Mouse (Mus musculus) megakaryocyte, embryonic 14.5 days (primary cell): ENCODE results near the gene Snx3. TPM values are rescaled to one million over a fixed set of nuclear protein-coding genes. Genes with fewer than 3 reads are reported as not detected.
A peak's percentile ranks its signal among the peaks of the same experiment; 100 is the strongest.

Experiments used
- H3K27me3 ChIP-seq: replicated peaks from 2 replicates; pipeline ENCODE3; 2012; ENCODE audit warnings: inconsistent platforms
- H3K36me3 ChIP-seq: replicated peaks from 2 replicates; pipeline ENCODE3; 2012; ENCODE audit warnings: low read length, inconsistent platforms, mixed read lengths
- H3K4me1 ChIP-seq: 2 replicates; pipeline ENCODE4 v1.6.1; 2012; ENCODE audit warnings: inconsistent platforms
- H3K4me3 ChIP-seq: replicated peaks from 2 replicates; pipeline ENCODE3; 2012; ENCODE audit warnings: moderate library complexity, mild to moderate bottlenecking, inconsistent platforms
- H3K9me3 ChIP-seq: 2 replicates; pipeline ENCODE4 v1.6.1; 2012; ENCODE audit warnings: inconsistent platforms
- FLI1 ChIP-seq: IDR thresholded peaks from 2 replicates; pipeline ENCODE4 v1.6.1; 2012; ENCODE audit warnings: low read length, inconsistent platforms, mixed read lengths
- GATA1 ChIP-seq: IDR thresholded peaks from 3 replicates; pipeline ENCODE4 v1.6.1; 2012; ENCODE audit warnings: mixed read lengths, low read length, inconsistent platforms, borderline replicate concordance
- polyA plus RNA-seq: library from polyadenylated mRNA; stranded (reverse); fragments of >175 nt; gene quantifications from 2 replicates; pipeline ENCODE4 v1.2.3, GENCODE M21; 2012; ENCODE audit warnings: low replicate concordance; ENCODE audit not compliant: insufficient read depth

The Snx3 gene
- polyA plus RNA-seq, 1 experiment = 278 TPM

DNA sequence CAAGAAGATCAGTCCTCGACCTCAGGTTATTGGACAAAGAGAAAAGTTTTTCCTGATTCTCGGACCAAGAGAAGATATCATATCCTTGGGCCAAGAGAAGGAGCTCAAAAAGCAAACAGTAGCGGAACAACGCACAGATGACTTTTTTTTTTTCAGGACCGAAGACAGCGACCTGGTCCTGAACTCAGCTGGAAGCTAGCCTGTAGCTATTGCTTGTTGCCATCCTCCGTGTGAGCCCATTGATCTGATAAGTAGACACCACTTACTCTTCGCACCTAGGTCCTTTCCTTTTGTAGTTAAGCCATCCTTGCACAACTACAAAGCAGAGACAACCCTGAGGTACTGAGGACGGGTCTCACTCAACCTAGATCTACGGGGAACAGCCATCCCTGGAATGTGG lies 72.8 kb downstream of the Snx3 start:
- H3K9me3 ChIP-seq = peaks cover 19% of the 10 kb centered on the region; the same call in 1 of the 2 replicates
- H3K4me3 ChIP-seq = no peak overlapping the region
- H3K27me3 ChIP-seq = peaks cover 93% of the 10 kb centered on the region
- peaks cover 33% of the 10 kb centered on the region for H3K4me1 ChIP-seq
- H3K36me3 ChIP-seq = no peaks in the 10 kb centered on the region
- TF ChIP-seq FLI1 = no peak
- no peak for TF ChIP-seq GATA1

DNA sequence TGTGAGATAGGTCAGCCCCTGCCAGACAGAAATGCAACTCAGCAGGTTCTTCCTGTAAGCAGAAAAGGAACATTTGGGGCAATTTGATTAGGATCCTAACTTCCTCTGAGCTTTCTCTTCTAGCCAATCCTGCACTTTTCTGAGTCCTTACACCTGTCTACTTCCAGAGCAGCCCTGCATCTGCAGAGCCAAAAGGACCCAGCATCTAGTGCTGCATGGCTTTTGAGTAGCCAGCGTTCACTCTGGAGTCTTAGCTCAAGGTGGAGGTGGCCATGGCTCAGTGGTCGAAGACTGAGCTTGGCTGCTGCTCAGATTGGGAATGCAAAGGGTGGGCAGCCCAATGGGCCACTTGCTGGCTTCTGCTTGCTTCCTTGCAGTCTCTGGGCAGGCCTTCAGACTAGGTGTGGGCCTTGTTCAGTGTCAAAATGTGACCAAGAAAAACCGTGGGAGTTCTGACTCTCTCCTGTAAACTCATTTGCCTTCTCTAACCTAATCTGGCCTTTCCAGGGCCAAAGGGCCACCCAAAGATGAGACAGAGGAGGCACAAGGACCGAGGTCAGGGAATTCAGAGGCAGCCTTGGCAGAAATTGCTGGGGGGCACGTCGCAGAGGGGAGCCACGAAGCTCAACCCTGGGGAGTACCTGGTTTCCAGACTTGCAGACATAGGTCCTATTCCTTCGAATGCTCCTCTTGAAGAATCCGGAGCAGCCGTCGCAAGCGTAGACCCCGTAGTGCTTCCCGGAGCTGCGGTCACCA lies 75.9 kb downstream of the Snx3 start:
- Histone ChIP-seq H3K4me3 (no peak overlapping the region), H3K36me3 (no peaks in the 10 kb centered on the region), H3K4me1 (peaks cover 57% of the 10 kb centered on the region), H3K9me3 (peaks cover 17% of the 10 kb centered on the region; the same call in 1 of the 2 replicates), H3K27me3 (peaks cover 95% of the 10 kb centered on the region)
- no peak for TF ChIP-seq GATA1
- TF ChIP-seq FLI1 = no peak

DNA sequence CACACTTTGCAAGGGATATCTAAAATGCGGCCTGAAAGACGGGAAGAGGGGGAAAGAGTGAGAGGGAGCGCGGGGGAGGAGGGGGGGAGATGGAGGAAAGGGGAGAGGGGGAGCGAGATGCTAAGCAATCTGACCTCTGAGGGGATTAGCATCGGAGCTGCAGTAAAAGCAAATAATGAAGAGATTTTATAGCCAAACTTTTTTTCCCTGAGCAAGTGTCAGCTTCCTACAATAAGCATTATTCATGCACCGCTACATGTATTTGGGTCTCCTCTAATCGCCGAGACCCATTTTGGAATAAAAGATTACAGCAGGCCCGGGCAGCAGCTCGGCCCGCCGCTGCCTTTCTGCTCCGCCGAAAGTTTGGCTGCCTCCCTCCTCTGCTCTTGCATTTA lies 76.4 kb downstream of the Snx3 start:
- Histone ChIP-seq H3K4me3 (no peak overlapping the region), H3K27me3 (peaks cover 95% of the 10 kb centered on the region), H3K9me3 (peaks cover 13% of the 10 kb centered on the region; the same call in 1 of the 2 replicates), H3K4me1 (peaks cover 58% of the 10 kb centered on the region), H3K36me3 (no peaks in the 10 kb centered on the region)
- TF ChIP-seq FLI1 (no peak), GATA1 (no peak)

DNA sequence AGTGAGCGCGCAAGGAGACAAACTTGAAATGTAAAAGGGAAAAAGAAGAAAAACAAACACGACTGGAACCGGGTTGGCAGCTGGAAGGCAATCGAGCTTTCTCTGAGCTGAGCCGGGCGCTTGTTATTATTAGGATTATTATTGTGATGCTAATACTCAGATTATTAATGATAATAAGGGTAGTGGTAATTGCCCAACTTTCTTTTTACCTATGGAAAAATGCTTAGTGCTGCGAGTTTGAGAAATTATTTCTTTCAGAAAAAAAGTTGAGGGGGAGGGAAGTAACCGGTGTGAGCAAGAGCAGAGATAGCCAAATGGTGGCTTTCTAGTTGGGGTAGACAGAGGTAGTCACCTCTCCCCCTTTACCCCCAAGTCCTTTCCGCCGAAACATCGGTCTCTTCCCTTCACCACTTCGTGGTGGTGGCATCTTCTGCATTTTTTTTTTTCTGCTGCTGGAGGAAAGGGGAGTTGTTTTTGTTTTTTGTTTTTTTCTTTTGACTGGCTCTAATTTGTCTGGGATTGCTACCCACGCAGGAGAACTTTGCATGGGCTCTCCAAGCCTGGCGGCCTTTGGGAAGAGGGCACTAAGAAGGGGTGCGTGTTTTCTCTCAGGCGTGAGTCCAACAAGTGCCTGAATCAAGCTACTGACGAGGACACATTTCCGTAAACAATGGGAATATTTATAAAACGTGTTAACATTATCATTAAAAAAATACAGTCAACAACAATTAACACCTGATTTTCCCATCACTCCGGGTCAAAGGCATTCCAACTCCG lies 77.1 kb downstream of the Snx3 start:
- peak overlapping the region; percentile 65 for H3K4me3 ChIP-seq
- peaks cover 95% of the 10 kb centered on the region for H3K27me3 ChIP-seq
- H3K9me3 ChIP-seq = peaks cover 11% of the 10 kb centered on the region; the same call in 1 of the 2 replicates
- peaks cover 59% of the 10 kb centered on the region for H3K4me1 ChIP-seq
- no peaks in the 10 kb centered on the region for H3K36me3 ChIP-seq
- TF ChIP-seq GATA1 = no peak
- no peak for TF ChIP-seq FLI1

DNA sequence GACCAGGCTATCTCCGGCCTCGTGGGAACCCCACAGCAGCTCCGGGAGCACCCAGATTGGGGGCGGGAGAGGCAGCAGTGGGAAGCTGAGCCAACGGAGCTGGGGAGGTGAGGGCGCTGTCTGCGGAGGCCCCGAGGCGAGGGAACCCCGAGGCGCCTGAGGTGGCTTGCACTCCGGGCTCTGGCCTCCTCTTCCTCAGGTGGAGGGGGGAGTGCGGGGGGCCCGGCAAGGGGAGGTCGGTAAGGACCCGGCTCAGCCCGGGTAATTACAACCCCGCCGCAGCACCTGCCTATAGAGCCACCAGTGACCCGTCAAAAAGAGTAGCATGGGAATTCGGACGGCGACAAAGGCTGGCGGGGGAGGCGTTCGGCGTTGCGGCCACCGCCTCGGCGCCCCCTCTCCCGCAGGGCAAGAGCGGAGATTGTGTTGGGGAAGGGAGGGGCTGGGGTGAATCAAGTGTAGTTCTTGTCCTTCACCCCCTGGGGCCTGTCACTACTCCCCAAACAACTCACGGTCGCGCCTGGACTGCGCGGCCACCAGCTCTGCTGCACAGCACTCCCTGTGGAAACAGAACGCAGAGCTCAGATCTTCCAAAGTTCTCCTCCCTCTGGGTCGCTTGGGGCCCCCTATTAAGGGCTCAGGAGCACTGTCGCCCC lies 77.8 kb downstream of the Snx3 start:
- Histone ChIP-seq H3K27me3 (peaks cover 95% of the 10 kb centered on the region), H3K9me3 (peaks cover 9% of the 10 kb centered on the region; the same call in 1 of the 2 replicates), H3K4me3 (peak overlapping the region; percentile 65), H3K36me3 (no peaks in the 10 kb centered on the region), H3K4me1 (peaks cover 66% of the 10 kb centered on the region)
- no peak for TF ChIP-seq FLI1
- no peak for TF ChIP-seq GATA1

DNA sequence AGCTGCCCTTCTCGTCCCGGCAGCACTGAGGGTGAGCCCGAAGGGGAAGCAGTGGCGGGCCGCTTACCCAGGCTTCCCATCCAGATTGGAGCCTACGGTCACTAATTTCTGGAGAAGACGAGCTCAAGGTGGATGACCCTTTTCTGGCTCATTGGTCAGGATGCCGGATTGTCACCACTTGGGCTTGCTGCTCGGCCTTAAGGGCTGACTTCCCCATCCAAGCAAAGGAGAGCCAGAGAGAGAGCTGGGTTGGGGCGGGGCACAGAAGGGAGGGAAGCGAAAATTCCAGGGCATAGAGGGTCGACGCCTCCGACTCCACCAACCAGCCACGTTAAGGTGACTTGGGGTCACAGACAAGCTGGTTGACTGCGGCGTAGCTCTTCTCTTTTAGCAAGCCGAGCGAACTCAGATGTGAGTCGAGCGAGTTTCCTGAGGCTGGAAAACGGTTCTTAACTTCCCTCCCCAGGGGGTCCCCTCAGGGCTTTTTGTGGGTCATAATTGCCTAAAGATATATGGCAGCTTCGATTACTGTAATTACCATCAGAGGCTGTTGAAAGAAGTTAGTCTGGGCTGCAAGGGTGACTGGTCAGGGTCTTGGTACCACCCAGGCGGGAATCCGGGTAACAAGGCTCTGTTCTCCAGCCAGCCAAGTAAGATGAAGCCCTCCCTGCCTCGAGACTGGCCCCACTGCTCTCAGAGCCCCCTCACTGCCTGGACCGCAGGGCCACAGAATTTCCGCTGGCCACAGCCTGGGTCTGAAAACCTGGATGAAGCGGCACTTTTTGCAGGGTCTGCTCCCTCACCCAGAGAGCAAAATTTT lies 78.5 kb downstream of the Snx3 start:
- peaks cover 68% of the 10 kb centered on the region for H3K4me1 ChIP-seq
- H3K4me3 ChIP-seq = peak overlapping the region; percentile 14
- TF ChIP-seq GATA1 (no peak), FLI1 (no peak)
- H3K9me3 ChIP-seq = 0 out of 2 replicates have a peak, but pooled peaks cover 6% of the 10 kb centered on the region
- H3K36me3 ChIP-seq = no peaks in the 10 kb centered on the region
- H3K27me3 ChIP-seq = peaks cover 95% of the 10 kb centered on the region

DNA sequence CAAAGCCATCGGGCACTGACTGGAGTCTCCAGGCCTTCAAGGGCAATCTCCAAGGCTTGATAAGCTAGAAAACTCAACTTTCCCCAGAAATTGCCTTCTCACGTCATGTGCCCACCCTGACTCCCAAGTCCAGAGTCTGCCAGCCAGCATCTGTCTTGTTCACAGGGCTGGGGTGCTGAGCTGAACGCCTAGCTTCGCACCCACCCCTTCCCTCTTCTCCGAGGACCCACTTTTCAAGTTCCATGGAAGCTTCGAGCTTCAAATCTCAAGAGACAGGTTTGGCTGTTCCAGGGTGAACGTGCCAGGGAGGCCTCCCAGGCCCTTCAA lies 79.1 kb downstream of the Snx3 start:
- Histone ChIP-seq H3K36me3 (no peaks in the 10 kb centered on the region), H3K4me3 (no peak overlapping the region), H3K27me3 (peaks cover 95% of the 10 kb centered on the region), H3K9me3 (0 out of 2 replicates have a peak, but pooled peaks cover 6% of the 10 kb centered on the region), H3K4me1 (peaks cover 72% of the 10 kb centered on the region)
- TF ChIP-seq FLI1 (no peak), GATA1 (no peak)

DNA sequence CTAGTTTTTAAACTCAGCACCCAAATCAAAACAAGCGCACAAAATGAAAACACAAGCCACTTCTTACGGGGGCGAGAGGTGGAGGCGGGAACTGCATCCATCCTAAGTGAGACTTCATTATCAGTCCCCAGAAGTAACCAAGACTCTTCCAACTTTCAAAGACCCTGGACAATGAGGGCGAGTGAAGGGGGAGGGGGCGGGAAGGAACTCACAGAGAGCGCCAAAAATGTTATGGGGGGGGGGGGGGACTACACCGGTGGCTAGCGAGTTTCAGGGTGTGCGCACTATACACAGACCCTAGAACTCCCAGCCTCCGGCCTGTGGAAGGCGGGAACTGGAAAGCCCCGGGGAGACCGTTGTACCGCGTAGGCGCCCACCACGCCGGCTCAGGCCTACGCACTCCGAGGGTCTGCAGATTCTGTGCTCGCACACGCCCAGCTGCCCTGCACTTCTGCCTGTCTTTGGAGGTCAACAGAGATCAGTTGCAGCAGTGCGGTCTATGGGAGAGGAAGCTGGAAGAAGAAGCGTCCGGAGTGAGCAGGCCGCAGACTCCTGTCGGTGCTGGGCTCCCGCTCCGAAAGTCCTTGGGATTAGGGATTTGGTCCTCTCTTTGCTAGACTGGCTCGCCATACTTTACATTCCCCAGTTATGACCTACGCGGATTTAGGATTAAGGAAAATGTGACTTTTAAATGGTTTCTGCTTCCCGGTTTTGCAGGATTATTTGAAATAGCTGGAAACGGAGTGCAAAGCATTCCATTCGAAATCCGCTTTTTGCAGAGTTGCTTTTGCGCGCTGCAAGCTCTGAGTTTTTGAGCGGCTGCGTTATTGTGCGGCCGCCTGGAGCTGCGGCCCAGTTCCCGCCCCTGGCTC lies 80.1 kb downstream of the Snx3 start:
- TF ChIP-seq FLI1 (no peak), GATA1 (no peak)
- Histone ChIP-seq H3K4me1 (peaks cover 72% of the 10 kb centered on the region), H3K27me3 (peaks cover 97% of the 10 kb centered on the region), H3K36me3 (no peaks in the 10 kb centered on the region), H3K4me3 (peak overlapping the region; percentile 76), H3K9me3 (peaks cover 12% of the 10 kb centered on the region)
